Mouse (Mus musculus): Measurements from ENCODE around the gene Lin7b. TPM values are rescaled to one million over a fixed set of nuclear protein-coding genes. Genes with fewer than 3 reads are reported as not detected.

Lin7b gene
- polyA plus RNA-seq, 1 experiment = 4.1 TPM

- Histone ChIP-seq H3K4me1 (peaks cover 37% of the 10 kb centered on the region), H3K9me3 (no peaks in the 10 kb centered on the region), H3K4me3 (replicated peaks) (peak within 1 kb of the TSS; percentile 94), H3K36me3 (replicated peaks; ENCODE audit: low read length) (peaks cover 37% of the 10 kb centered on the region), H3K27me3 (replicated peaks) (no peaks in the 10 kb centered on the region)
- TF ChIP-seq GATA1 (IDR thresholded peaks at IDR 0.05; ENCODE audit: borderline replicate concordance, low read length) = no peak
- 0 out of 2 replicates have a peak, but pooled peaks have one; percentile 10 for TF ChIP-seq FLI1 (IDR thresholded peaks at IDR 0.05; ENCODE audit: low read length)
Measured at GRCm38 (mm10) chr7:45395578-45396336, 25.4 kb upstream of the Lin7b start, which contains the start of gene Snrnp70. Gene Snrnp70 (minus strand): TSS chr7:45395742.

- Histone ChIP-seq H3K4me3 (replicated peaks) (peak overlapping the region; percentile 94), H3K27me3 (replicated peaks) (no peaks in the 10 kb centered on the region), H3K4me1 (peaks cover 37% of the 10 kb centered on the region), H3K9me3 (no peaks in the 10 kb centered on the region), H3K36me3 (replicated peaks; ENCODE audit: low read length) (peaks cover 44% of the 10 kb centered on the region)
- TF ChIP-seq GATA1 (IDR thresholded peaks at IDR 0.05; ENCODE audit: borderline replicate concordance, low read length) = no peak
- no peak for TF ChIP-seq FLI1 (IDR thresholded peaks at IDR 0.05; ENCODE audit: low read length)
Measured at GRCm38 (mm10) chr7:45395129-45395541, 24.8 kb upstream of the Lin7b start.

GRCm38 (mm10) chr7:45386077-45386476 is 15.7 kb upstream of the Lin7b start:
- Histone ChIP-seq H3K9me3 (no peaks in the 10 kb centered on the region), H3K4me3 (replicated peaks) (no peak overlapping the region), H3K36me3 (replicated peaks; ENCODE audit: low read length) (peaks cover 98% of the 10 kb centered on the region), H3K4me1 (peaks cover 12% of the 10 kb centered on the region), H3K27me3 (replicated peaks) (no peaks in the 10 kb centered on the region)
- TF ChIP-seq GATA1 (IDR thresholded peaks at IDR 0.05; ENCODE audit: borderline replicate concordance, low read length) (no peak), FLI1 (IDR thresholded peaks at IDR 0.05; ENCODE audit: low read length) (no peak)

GRCm38 (mm10) chr7:45376057-45376456 is 5.7 kb upstream of the Lin7b start:
- Histone ChIP-seq H3K9me3 (no peaks in the 10 kb centered on the region), H3K4me3 (replicated peaks) (peak overlapping the region; percentile 10), H3K27me3 (replicated peaks) (no peaks in the 10 kb centered on the region), H3K36me3 (replicated peaks; ENCODE audit: low read length) (peaks cover 92% of the 10 kb centered on the region), H3K4me1 (peaks cover 59% of the 10 kb centered on the region)
- TF ChIP-seq GATA1 (IDR thresholded peaks at IDR 0.05; ENCODE audit: borderline replicate concordance, low read length) (no peak), FLI1 (IDR thresholded peaks at IDR 0.05; ENCODE audit: low read length) (no peak)

GRCm38 (mm10) chr7:45374620-45375019 is 4.2 kb upstream of the Lin7b start:
- H3K36me3 ChIP-seq (replicated peaks; ENCODE audit: low read length) = peaks cover 79% of the 10 kb centered on the region
- H3K27me3 ChIP-seq (replicated peaks) = peaks cover 9% of the 10 kb centered on the region
- no peaks in the 10 kb centered on the region for H3K9me3 ChIP-seq
- TF ChIP-seq FLI1 (IDR thresholded peaks at IDR 0.05; ENCODE audit: low read length) (no peak), GATA1 (IDR thresholded peaks at IDR 0.05; ENCODE audit: borderline replicate concordance, low read length) (no peak)
- no peak overlapping the region for H3K4me3 ChIP-seq (replicated peaks)
- H3K4me1 ChIP-seq = peaks cover 61% of the 10 kb centered on the region

- H3K4me1 ChIP-seq = peaks cover 68% of the 10 kb centered on the region
- peaks cover 29% of the 10 kb centered on the region for H3K27me3 ChIP-seq (replicated peaks)
- H3K4me3 ChIP-seq (replicated peaks) = no peak overlapping the region
- TF ChIP-seq FLI1 (IDR thresholded peaks at IDR 0.05; ENCODE audit: low read length) (no peak), GATA1 (IDR thresholded peaks at IDR 0.05; ENCODE audit: borderline replicate concordance, low read length) (no peak)
- peaks cover 57% of the 10 kb centered on the region for H3K36me3 ChIP-seq (replicated peaks; ENCODE audit: low read length)
- H3K9me3 ChIP-seq = no peaks in the 10 kb centered on the region
Measured at GRCm38 (mm10) chr7:45372371-45372770, 2.0 kb upstream of the Lin7b start.

GRCm38 (mm10) chr7:45369836-45370474 is 428 bp downstream of the Lin7b start:
- Histone ChIP-seq H3K27me3 (replicated peaks) (peaks cover 47% of the 10 kb centered on the region), H3K4me3 (replicated peaks) (peak overlapping the region; percentile 92), H3K36me3 (replicated peaks; ENCODE audit: low read length) (peaks cover 34% of the 10 kb centered on the region), H3K9me3 (no peaks in the 10 kb centered on the region), H3K4me1 (peaks cover 58% of the 10 kb centered on the region)
- TF ChIP-seq FLI1 (IDR thresholded peaks at IDR 0.05; ENCODE audit: low read length) = no peak
- no peak for TF ChIP-seq GATA1 (IDR thresholded peaks at IDR 0.05; ENCODE audit: borderline replicate concordance, low read length)

GRCm38 (mm10) chr7:45369022-45369745 is 1.2 kb downstream of the Lin7b start:
- TF ChIP-seq GATA1 (IDR thresholded peaks at IDR 0.05; ENCODE audit: borderline replicate concordance, low read length) (no peak), FLI1 (IDR thresholded peaks at IDR 0.05; ENCODE audit: low read length) (no peak)
- peaks cover 54% of the 10 kb centered on the region for H3K27me3 ChIP-seq (replicated peaks)
- peaks cover 53% of the 10 kb centered on the region for H3K4me1 ChIP-seq
- H3K36me3 ChIP-seq (replicated peaks; ENCODE audit: low read length) = peaks cover 28% of the 10 kb centered on the region
- no peaks in the 10 kb centered on the region for H3K9me3 ChIP-seq
- H3K4me3 ChIP-seq (replicated peaks) = peak overlapping the region; percentile 42

GRCm38 (mm10) chr7:45368178-45368577 is 2.2 kb downstream of the Lin7b start:
- Histone ChIP-seq H3K4me3 (replicated peaks) (peak overlapping the region; percentile 94), H3K9me3 (no peaks in the 10 kb centered on the region), H3K4me1 (peaks cover 53% of the 10 kb centered on the region), H3K27me3 (replicated peaks) (peaks cover 64% of the 10 kb centered on the region), H3K36me3 (replicated peaks; ENCODE audit: low read length) (peaks cover 18% of the 10 kb centered on the region)
- TF ChIP-seq FLI1 (IDR thresholded peaks at IDR 0.05; ENCODE audit: low read length) (no peak), GATA1 (IDR thresholded peaks at IDR 0.05; ENCODE audit: borderline replicate concordance, low read length) (no peak)
